Mouse (Mus musculus): ENCODE data around the gene Pik3r6. TPM values are rescaled to one million over a fixed set of nuclear protein-coding genes. Genes with fewer than 3 reads are reported as not detected.

Pik3r6 gene
- total and polyA plus RNA-seq, 3 experiments = 0.42 to 1.5 TPM; not detected in 1

GRCm38 (mm10) chr11:68583225-68583624, 80.4 kb downstream of the Pik3r6 start:
- TF ChIP-seq MAZ (IDR thresholded peaks at IDR 0.05; ENCODE audit: low read depth, low read length) (no peak), MXI1 (IDR thresholded peaks at IDR 0.05; ENCODE audit: low read depth, low read length) (no peak), MAX (IDR thresholded peaks at IDR 0.05; ENCODE audit: low read length) (no peak), RCOR1 (IDR thresholded peaks at IDR 0.05; ENCODE audit: low read depth, low read length) (no peak), RAD21 (IDR thresholded peaks at IDR 0.05; ENCODE audit: low read depth, low read length) (no peak), SMC3 (IDR thresholded peaks at IDR 0.05; ENCODE audit: low read depth, low read length) (no peak), CHD1 (IDR thresholded peaks at IDR 0.05; ENCODE audit: low read depth, low read length) (no peak), TAL1 (IDR thresholded peaks at IDR 0.05; ENCODE audit: low read length) (no peak), ZMIZ1 (IDR thresholded peaks at IDR 0.05; ENCODE audit: low read depth, low read length) (no peak)
- H3K79me2 ChIP-seq (ENCODE audit: control insufficient read depth, insufficient read depth, low read length, poor library complexity) = no peaks in the 10 kb centered on the region
- H3K9ac ChIP-seq (ENCODE audit: control insufficient read depth, low read depth, low read length, poor library complexity, severe bottlenecking) = no peak overlapping the region
- DNase-seq (ENCODE audit: low read depth, low spot score) = no peak
- H3K4me1 ChIP-seq (ENCODE audit: control insufficient read depth in 1 of 2, insufficient read depth in 2 of 2, low read length in 2 of 2) = no peaks in the 10 kb centered on the region
- no peak overlapping the region for H3K27ac ChIP-seq (ENCODE audit: control insufficient read depth, low read depth, low read length)
- H3K36me3 ChIP-seq (ENCODE audit: control insufficient read depth in 1 of 2, insufficient read depth in 2 of 2, low read length in 2 of 2) = no peaks in the 10 kb centered on the region
- peaks cover 21 to 38% of the 10 kb centered on the region in 2 experiments for H3K27me3 ChIP-seq (ENCODE audit: control insufficient read depth in 1 of 2, insufficient read depth in 2 of 2, low read length in 2 of 2)
- no peaks in the 10 kb centered on the region for H3K9me3 ChIP-seq (replicated peaks; ENCODE audit: insufficient read depth, low read length)
- no peak overlapping the region for H3K4me3 ChIP-seq (ENCODE audit: control insufficient read depth in 1 of 2, insufficient read depth in 1 of 2, low read depth in 2 of 2, low read length in 2 of 2)

GRCm38 (mm10) chr11:68583906-68584480, 81.2 kb downstream of the Pik3r6 start:
- DNase-seq (ENCODE audit: low read depth, low spot score) = no peak
- Histone ChIP-seq H3K27me3 (ENCODE audit: control insufficient read depth in 1 of 2, insufficient read depth in 2 of 2, low read length in 2 of 2) (peaks cover 21 to 33% of the 10 kb centered on the region in 2 experiments), H3K36me3 (ENCODE audit: control insufficient read depth in 1 of 2, insufficient read depth in 2 of 2, low read length in 2 of 2) (no peaks in the 10 kb centered on the region), H3K27ac (ENCODE audit: control insufficient read depth, low read depth, low read length) (no peak overlapping the region), H3K9me3 (replicated peaks; ENCODE audit: insufficient read depth, low read length) (no peaks in the 10 kb centered on the region), H3K4me1 (ENCODE audit: control insufficient read depth in 1 of 2, insufficient read depth in 2 of 2, low read length in 2 of 2) (no peaks in the 10 kb centered on the region), H3K79me2 (ENCODE audit: control insufficient read depth, insufficient read depth, low read length, poor library complexity) (no peaks in the 10 kb centered on the region), H3K9ac (ENCODE audit: control insufficient read depth, low read depth, low read length, poor library complexity, severe bottlenecking) (no peak overlapping the region), H3K4me3 (ENCODE audit: control insufficient read depth in 1 of 2, insufficient read depth in 1 of 2, low read depth in 2 of 2, low read length in 2 of 2) (no peak overlapping the region)
- TF ChIP-seq TAL1 (IDR thresholded peaks at IDR 0.05; ENCODE audit: low read length) = no peak
- TF ChIP-seq POLR2A (IDR thresholded peaks at IDR 0.05; ENCODE audit: control insufficient read depth in 1 of 2, insufficient read depth in 1 of 2, low read depth in 1 of 2, low read length in 2 of 2, poor library complexity in 1 of 2) = no peak
- no peak for TF ChIP-seq MAX (IDR thresholded peaks at IDR 0.05; ENCODE audit: low read length)
- TF ChIP-seq ZMIZ1 (IDR thresholded peaks at IDR 0.05; ENCODE audit: low read depth, low read length) = no peak
- no peak for TF ChIP-seq UBTF (IDR thresholded peaks at IDR 0.05; ENCODE audit: borderline replicate concordance, insufficient read depth, low read depth, low read length)
- TF ChIP-seq TCF12 (IDR thresholded peaks at IDR 0.05; ENCODE audit: low read depth, low read length) = no peak
- TF ChIP-seq GABPA (IDR thresholded peaks at IDR 0.05; ENCODE audit: low read depth, low read length) = no peak
- no peak for TF ChIP-seq MYB (IDR thresholded peaks at IDR 0.05; ENCODE audit: low read depth, low read length)
- no peak for TF ChIP-seq TBP (IDR thresholded peaks at IDR 0.05; ENCODE audit: low read depth, low read length)
- TF ChIP-seq MXI1 (IDR thresholded peaks at IDR 0.05; ENCODE audit: low read depth, low read length) = no peak
- no peak for TF ChIP-seq SIN3A (IDR thresholded peaks at IDR 0.05; ENCODE audit: low read length)
- TF ChIP-seq NRF1 (IDR thresholded peaks at IDR 0.05; ENCODE audit: insufficient read depth, low read depth, low read length, poor library complexity, severe bottlenecking) = no peak
- no peak for TF ChIP-seq E2F4 (IDR thresholded peaks at IDR 0.05; ENCODE audit: borderline replicate concordance, low read depth, low read length)
- TF ChIP-seq JUND (IDR thresholded peaks at IDR 0.05; ENCODE audit: low read depth, low read length) = no peak
